Mouse (Mus musculus): ENCODE data around the gene Serpine3.
"Not testable (repeated sequence)": the region's sequence is repeated elsewhere in the genome, so short reads cannot be mapped to it uniquely, and the experiment has no call there.

Gene Serpine3

DNA sequence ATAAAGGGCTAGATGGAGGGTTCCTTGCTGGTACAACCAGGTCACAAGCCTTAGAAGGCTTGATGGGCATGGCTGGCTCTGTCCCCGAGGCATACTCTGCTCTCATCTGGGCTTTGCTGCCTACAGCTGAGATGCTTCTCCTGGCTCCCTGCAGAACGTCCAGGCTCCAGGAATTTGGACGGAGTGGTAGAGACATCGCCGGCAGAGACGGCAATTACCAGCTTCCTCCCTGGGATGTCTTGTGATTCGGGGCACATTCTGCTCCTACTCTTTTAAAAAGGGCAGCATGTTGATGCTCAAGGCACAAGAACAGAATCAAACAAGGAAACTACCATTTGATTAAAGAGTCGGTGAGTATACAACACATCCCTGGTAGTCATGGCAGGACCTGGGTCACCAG lies at the start of gene Serpine3:
Gene Serpine3, plus strand, starts transcription at position 301 of the 400 bp plus-strand sequence.
- no peak for DNase-seq (ENCODE audit: low spot score)

DNA sequence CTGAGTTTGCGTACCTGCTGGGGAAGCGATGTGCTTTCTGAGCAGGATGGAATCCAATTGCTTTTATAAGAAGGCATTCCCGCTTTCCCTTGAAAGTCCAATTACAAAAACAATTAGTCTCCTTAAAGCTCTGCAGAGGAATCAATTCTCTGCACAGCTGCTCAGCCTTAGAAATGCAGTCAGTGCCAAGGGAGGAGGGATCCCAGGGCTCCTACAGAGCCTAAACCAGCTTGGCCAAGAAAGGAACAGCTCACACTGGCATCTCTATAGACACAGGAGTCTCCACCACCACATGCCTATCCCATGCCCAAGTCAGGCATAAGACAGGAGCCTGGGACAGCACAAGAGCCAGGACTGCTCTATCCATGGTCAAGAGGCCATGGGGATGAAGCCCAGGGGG lies 41.1 kb upstream of the Serpine3 start:
- no peak for DNase-seq (ENCODE audit: low spot score)

DNA sequence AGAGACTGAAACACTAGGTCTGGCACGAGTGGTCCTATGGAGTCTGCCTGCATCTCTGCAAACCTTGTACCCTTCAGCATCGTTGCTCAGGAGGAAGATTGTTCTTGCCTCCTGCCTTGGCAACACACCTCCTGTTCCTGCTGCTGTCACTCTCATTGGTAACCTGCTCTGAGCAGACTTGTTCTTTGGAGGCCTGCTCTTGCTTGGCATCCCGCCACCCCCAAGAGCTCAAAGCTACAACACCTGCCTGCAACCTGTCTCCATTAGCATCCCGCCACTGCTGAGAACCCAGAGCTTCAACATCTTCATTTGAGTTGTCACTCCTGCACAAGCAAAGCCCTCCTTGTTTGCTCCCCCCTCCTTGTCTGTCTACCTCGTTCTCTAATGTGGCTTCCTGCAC lies 35.5 kb upstream of the Serpine3 start:
- no peak for DNase-seq (ENCODE audit: low spot score)

GRCm38 (mm10) chr14:62637436-62638344 lies 25.8 kb upstream of the Serpine3 start:
- DNase-seq (ENCODE audit: low spot score), result no peak

DNA sequence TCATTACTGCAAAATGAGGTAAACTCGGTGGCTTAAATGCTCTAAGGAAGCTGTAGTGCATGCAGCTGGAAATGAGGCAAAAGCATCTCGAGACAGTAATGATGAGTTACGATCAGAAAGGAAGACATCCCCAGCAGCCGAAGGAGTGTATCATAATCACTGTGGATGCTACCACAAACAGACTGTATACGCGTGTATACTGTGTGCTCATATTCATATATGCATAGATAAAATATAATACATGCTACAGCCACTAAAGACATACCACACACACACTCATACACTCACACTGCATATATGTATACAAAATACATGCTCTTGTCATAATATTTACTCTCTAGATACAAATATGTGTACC lies 25.1 kb upstream of the Serpine3 start:
- no peak for DNase-seq (ENCODE audit: low spot score)

DNA sequence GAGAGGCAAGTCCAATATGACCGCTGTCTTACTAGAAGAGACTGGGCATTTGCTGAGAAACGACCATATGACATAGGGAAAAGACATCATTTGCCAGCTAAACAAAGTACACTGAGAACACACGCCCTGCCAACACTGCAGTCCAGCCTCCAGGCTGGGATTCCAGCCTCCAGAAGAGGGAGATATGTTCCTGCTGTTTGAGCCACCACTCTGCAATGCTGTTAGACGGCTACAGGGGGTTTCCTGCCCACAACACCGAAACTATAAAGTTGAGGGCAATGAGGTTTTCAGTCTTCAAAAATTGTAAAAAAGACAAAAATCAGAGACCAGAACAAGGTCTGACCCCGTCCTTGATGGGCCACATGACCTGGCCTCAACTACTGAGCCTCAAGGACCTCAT lies 24.4 kb upstream of the Serpine3 start:
- peak; percentile 8 for DNase-seq (ENCODE audit: low spot score)

DNA sequence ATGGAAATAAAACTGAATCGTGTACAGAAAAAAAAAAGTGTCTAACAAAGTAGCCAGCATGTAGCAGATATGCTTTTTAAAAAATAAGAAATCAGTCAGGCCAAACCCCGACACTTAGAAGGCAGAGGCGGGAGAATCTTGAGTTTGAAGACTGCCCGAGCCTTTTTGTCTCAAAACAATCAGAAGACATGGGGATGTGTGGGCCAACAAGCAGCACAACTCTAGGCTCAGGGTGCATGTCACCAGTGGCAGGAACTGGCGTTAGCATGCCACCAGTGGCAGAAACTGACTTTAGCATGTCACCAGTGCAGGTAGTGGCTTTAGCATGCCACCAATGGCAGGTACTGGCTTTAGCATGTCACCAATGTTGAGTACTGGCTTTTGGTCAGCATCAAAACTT lies 23.9 kb upstream of the Serpine3 start:
- DNase-seq (ENCODE audit: low spot score), result no peak

GRCm38 (mm10) chr14:62640396-62640795 lies 23.1 kb upstream of the Serpine3 start:
- no peak for DNase-seq (ENCODE audit: low spot score)

DNA sequence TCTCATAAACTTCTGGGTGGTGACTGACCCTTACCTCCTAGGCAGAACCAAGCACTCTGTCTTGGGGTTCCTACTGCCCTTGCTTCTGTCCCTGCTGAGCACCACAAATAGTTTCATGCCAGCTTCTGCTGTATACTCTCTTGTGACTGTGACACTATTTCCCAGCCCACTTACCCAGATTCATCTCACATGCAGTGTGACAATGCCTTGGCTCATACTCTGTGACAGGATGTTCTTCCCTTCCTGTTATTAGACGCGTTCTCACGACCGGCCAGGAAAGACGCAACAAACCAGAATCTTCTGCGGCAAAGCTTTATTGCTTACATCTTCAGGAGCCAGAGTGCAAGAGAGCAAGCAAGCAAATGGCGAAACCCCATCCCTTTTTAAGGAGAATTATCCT lies 21.1 kb upstream of the Serpine3 start:
- not testable (repeated sequence) for DNase-seq (ENCODE audit: low spot score)

- DNase-seq (ENCODE audit: low spot score), result no peak
Measured at GRCm38 (mm10) chr14:62648405-62648804, 15.1 kb upstream of the Serpine3 start.

- no peak for DNase-seq (ENCODE audit: low spot score)
Measured at GRCm38 (mm10) chr14:62650376-62650775, 13.1 kb upstream of the Serpine3 start.

DNA sequence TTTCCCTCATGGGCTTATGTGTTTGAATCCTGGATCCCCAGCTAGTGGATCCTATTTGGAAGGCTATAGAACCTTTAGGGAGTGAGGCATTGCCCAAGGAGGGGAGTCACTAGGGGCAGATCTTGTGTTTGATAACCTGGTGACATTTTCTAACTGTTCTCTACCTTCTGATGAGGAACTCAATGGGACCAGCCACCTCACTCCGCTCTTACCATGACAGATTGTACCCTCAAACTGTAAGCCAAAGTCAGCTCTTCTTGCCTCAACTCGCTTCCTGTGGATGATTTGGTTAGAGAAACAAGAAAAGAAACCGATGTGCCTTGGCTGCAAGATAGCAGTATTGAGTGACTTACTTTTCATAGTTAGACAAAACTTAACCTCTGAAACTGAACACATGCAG lies 11.7 kb upstream of the Serpine3 start:
- DNase-seq (ENCODE audit: low spot score), result no peak

DNA sequence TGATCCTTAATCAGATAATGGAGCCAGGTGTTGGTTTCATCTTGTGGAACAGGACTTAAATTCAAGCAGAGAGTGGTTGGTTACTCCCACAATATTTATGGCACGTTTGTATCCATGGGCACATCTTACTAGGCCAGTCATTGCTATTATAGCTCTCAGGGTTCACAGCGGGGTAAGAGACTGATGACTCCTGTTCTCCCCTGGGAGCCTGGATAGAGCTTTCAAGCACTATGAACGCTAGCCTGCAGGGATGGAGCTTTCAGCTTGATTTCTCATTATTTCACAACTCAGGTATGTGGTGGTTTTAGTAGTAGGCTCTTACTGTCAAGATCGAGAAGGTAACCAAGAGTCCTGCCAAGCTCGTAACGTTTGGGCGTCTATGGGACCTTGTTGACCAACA lies 7.5 kb upstream of the Serpine3 start:
- DNase-seq (ENCODE audit: low spot score), result no peak

GRCm38 (mm10) chr14:62657469-62657868 lies 6.0 kb upstream of the Serpine3 start:
- no peak for DNase-seq (ENCODE audit: low spot score)

- no peak for DNase-seq (ENCODE audit: low spot score)
Measured at GRCm38 (mm10) chr14:62662381-62662780, 1.1 kb upstream of the Serpine3 start.

GRCm38 (mm10) chr14:62664976-62665673 lies 1.7 kb downstream of the Serpine3 start:
- no peak for DNase-seq (ENCODE audit: low spot score)

DNA sequence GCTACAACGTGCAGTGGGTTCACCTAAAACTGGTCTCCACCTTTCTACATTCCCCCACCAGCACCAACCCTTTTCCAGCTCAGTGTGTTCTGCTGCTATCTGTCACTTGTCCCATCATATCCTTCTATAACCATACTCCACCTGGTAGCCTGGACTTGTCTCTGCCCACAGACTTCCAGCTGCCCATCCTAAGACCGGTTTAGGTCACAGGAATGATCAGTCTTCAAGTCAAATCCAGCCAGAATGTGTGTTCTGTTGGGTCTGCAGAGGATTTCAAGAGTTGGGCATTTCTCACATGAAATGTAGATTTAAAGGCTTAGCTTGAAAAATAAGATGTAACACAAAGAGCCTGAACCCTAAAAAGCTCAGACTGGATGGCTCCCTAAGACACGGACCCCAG lies 10.2 kb downstream of the Serpine3 start:
- DNase-seq (ENCODE audit: low spot score), result no peak

GRCm38 (mm10) chr14:62718161-62718560 lies 54.7 kb downstream of the Serpine3 start:
- no peak for DNase-seq (ENCODE audit: low spot score)

- DNase-seq (ENCODE audit: low spot score), result no peak
Measured at GRCm38 (mm10) chr14:62721625-62722024, 58.2 kb downstream of the Serpine3 start.

DNA sequence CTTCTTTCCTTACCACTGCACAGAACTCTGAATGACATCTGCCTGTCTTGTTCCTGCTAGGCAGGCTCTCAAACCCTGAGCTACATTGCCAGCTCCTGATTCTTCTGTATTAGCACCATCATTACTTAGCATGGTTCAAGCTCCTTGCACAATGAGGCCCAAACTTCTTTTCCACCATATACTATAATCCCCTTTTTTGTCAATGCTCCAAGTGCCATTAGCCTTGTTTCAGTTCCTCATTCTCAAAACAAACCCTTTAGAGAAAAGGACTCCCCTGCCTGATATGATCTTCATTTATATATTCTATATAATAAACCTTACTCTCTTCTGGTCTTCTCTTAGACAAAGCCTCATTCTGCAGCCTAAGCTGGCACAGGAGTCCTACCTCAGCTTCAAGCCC lies 61.1 kb downstream of the Serpine3 start:
- DNase-seq (ENCODE audit: low spot score), result no peak

GRCm38 (mm10) chr14:62731902-62732301 lies 68.4 kb downstream of the Serpine3 start:
- DNase-seq (ENCODE audit: low spot score), result no peak

- no peak for DNase-seq (ENCODE audit: low spot score)
Measured at GRCm38 (mm10) chr14:62733666-62734065, 70.2 kb downstream of the Serpine3 start.

DNA sequence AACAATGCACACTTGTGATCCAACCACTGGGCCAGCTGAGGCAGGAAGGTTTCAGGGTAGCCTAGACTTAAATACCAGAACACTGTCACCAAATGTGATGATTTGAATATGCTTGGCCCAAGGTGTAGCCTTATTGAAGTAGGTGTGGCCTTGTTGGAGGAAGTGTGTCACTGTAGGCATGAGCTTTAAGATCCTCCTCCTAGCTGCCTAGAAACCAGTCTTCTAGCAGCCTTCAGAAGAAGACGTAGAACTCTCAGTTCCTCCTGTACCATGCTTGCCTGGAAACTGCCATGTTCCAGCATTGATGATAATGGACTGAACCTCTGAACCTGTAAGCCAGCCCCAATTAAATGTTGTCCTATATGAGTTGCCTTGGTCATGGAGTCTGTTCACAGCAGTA lies 72.2 kb downstream of the Serpine3 start:
- no peak for DNase-seq (ENCODE audit: low spot score)

Measured in urinary bladder, postnatal 14 days (tissue).